ENCODE assay signal across 9 mouse cellular contexts in genomic region chr10:39541451-39541874, GRCm38 (mm10).
DNase-seq lines count a peak whose midpoint lies in the region; ATAC-seq lines count a peak whose summit lies in the region.
"Had no signal": no experiment of that assay in that cellular context is flagged by ENCODE, and none has a peak within 500 bp of the region (broad histone marks: within the 10 kb centered on the region; RNA-seq: fewer than 3 reads in every experiment).

No protein-coding gene starts in this region.

- DNase-seq in heart, postnatal 10 days, result no peak
- DNase-seq in embryonic facial prominence, embryonic 10.5 days (ENCODE audit: low spot score), result no peak
- peak; percentile 65 for DNase-seq in midbrain, embryonic 10.5 days (ENCODE audit: low spot score)
- no peak for DNase-seq in thymus, postnatal 0 days (ENCODE audit: low spot score)
- DNase-seq in thymus, adult 18-20 months, result no peak
- DNase-seq in testis, postnatal 14 days (ENCODE audit: low spot score), result no peak
- DNase-seq: cerebellum, adult 8-10 months had no signal

- H3K27ac ChIP-seq in heart, embryonic 13.5 days (replicated peaks), result peak overlapping the region; percentile 42
- H3K27ac ChIP-seq in embryonic facial prominence, embryonic 10.5 days (replicated peaks), result peak overlapping the region; percentile 87
- peak overlapping the region; percentile 98 for H3K27ac ChIP-seq in forebrain, embryonic 15.5 days (replicated peaks)
- H3K27ac ChIP-seq in midbrain, embryonic 10.5 days (replicated peaks), result peak overlapping the region; percentile 92

- H3K4me1 ChIP-seq in heart, embryonic 13.5 days, result peaks cover 48% of the 10 kb centered on the region
- peaks cover 71% of the 10 kb centered on the region for H3K4me1 ChIP-seq in embryonic facial prominence, embryonic 10.5 days
- H3K4me1 ChIP-seq in forebrain, embryonic 15.5 days, result peaks cover 53% of the 10 kb centered on the region
- H3K4me1 ChIP-seq in midbrain, embryonic 10.5 days, result peaks cover 69% of the 10 kb centered on the region

- 54% methylated on average over 6 of the region's 6 CpGs for WGBS in heart, embryonic 13.5 days
- 43% methylated on average over 6 of the region's 6 CpGs for WGBS in embryonic facial prominence, embryonic 10.5 days
- 9% methylated on average over 6 of the region's 6 CpGs for WGBS in forebrain, embryonic 15.5 days
- 16% methylated on average over 6 of the region's 6 CpGs for WGBS in midbrain, embryonic 10.5 days

- H3K9me3 ChIP-seq in heart, embryonic 13.5 days, result no peaks in the 10 kb centered on the region
- no peaks in the 10 kb centered on the region for H3K9me3 ChIP-seq in embryonic facial prominence, embryonic 10.5 days
- H3K9me3 ChIP-seq in forebrain, embryonic 15.5 days, result no peaks in the 10 kb centered on the region
- no peaks in the 10 kb centered on the region for H3K9me3 ChIP-seq in midbrain, embryonic 10.5 days (replicated peaks)

- ATAC-seq in heart, embryonic 13.5 days (ENCODE audit: extremely low read depth, insufficient number of reproducible peaks, low FRiP score, low TSS enrichment), result no peak
- peak; percentile 47 for ATAC-seq in forebrain, embryonic 15.5 days (replicated peaks)

- H3K9ac ChIP-seq in heart, embryonic 13.5 days, result 0 out of 2 replicates have a peak overlapping the region, but pooled peaks have one; percentile 58
- peak overlapping the region; percentile 35 for H3K9ac ChIP-seq in forebrain, embryonic 15.5 days (replicated peaks)

- peaks cover 14% of the 10 kb centered on the region for H3K36me3 ChIP-seq in heart, embryonic 13.5 days
- H3K36me3 ChIP-seq in embryonic facial prominence, embryonic 10.5 days (replicated peaks), result peaks cover 36% of the 10 kb centered on the region
- peaks cover 8% of the 10 kb centered on the region; the same call in 1 of the 2 replicates for H3K36me3 ChIP-seq in forebrain, embryonic 15.5 days
- H3K36me3 ChIP-seq in midbrain, embryonic 10.5 days, result peaks cover 15% of the 10 kb centered on the region

- no peaks in the 10 kb centered on the region for H3K27me3 ChIP-seq in heart, embryonic 13.5 days (replicated peaks)
- H3K27me3 ChIP-seq in embryonic facial prominence, embryonic 10.5 days (replicated peaks; ENCODE audit: low read depth, poor library complexity, severe bottlenecking), result no peaks in the 10 kb centered on the region
- no peaks in the 10 kb centered on the region for H3K27me3 ChIP-seq in forebrain, embryonic 15.5 days
- peaks cover 15% of the 10 kb centered on the region; the same call in 1 of the 2 replicates for H3K27me3 ChIP-seq in midbrain, embryonic 10.5 days (ENCODE audit: low read depth, poor library complexity, severe bottlenecking)

- intact Hi-C loops in heart, postnatal 10 days (cut with DNase I), result loop anchor here (5.0 kb wide), 2 partner anchors 86 to 191 kb away; partner anchors contain the start of gene Rev3l

- H3K4me3 ChIP-seq in heart, embryonic 13.5 days, result no peak overlapping the region
- H3K4me3 ChIP-seq in embryonic facial prominence, embryonic 10.5 days, result no peak overlapping the region
- H3K4me3 ChIP-seq in forebrain, embryonic 15.5 days, result no peak overlapping the region
- peak overlapping the region; percentile 19; the same call in 1 of the 2 replicates for H3K4me3 ChIP-seq in midbrain, embryonic 10.5 days

- H3K4me2 ChIP-seq in heart, embryonic 13.5 days, result no peak overlapping the region
- no peak overlapping the region for H3K4me2 ChIP-seq in forebrain, embryonic 15.5 days (replicated peaks)

Comparison
In these comparisons a context has a peak if more than half of its experiments do, and no peak if none do; other contexts are left out.
1. H3K27ac ChIP-seq: peak in every context shown above with its lines; median percentile 98 in forebrain, embryonic 15.5 days; 92 in midbrain, embryonic 10.5 days; 87 in embryonic facial prominence, embryonic 10.5 days; 42 in heart, embryonic 13.5 days.